Mouse (Mus musculus): ENCODE results near the gene Tma16.

DNA sequence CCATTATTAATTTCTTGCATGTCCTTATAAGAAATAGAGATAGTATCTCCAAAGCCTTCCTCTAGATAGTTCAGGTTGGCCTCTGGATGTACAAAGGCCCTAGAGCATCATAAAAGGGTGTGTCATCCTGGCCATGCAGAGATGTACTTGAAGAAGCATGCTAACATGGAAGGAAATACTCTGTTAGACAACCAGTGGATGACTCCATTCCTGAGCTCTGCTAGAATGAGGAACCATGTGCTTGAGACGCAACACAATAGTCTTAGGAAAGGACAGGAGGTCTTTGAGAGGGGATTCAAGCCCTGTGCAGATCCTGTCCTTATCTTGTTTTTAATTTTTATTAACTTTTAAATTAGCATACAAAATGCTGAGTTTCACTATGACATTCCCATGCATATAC lies 49.5 kb downstream of the Tma16 start:
- TF ChIP-seq POLR2A (IDR thresholded peaks at IDR 0.05; ENCODE audit: insufficient read depth, low read depth, low read length) (no peak), CTCF (IDR thresholded peaks at IDR 0.05) (no peak)

Data from heart, adult 2 months (tissue).